Mouse (Mus musculus) liver, embryonic 12.5 days (tissue): ENCODE measurements around the gene Arrdc2. TPM values are rescaled to one million over a fixed set of nuclear protein-coding genes. Genes with fewer than 3 reads are reported as not detected.

ENCODE experiments used
- ATAC-seq: fragments of 200-750 bp; cut with Nextera tagmentation; 2 replicates; pipeline ENCODE4 v1.8.0; 2017; ENCODE audit warnings: moderate number of reproducible peaks, mild to moderate bottlenecking, moderate library complexity
- H3K27ac ChIP-seq: fragments of 300-500 bp; sonication (generic); 2 replicates; pipeline ENCODE4 v1.5.1; 2016; ENCODE audit warnings: mild to moderate bottlenecking
- H3K27me3 ChIP-seq: fragments of 300-500 bp; sonication (generic); replicated peaks from 2 replicates; pipeline ENCODE4 v1.6.1; 2016; ENCODE audit warnings: mild to moderate bottlenecking, moderate library complexity
- H3K36me3 ChIP-seq: fragments of 300-500 bp; sonication (generic); 2 replicates; pipeline ENCODE4 v1.6.1; 2016; ENCODE audit warnings: mild to moderate bottlenecking, moderate library complexity
- H3K4me1 ChIP-seq: fragments of 300-500 bp; sonication (generic); 2 replicates; pipeline ENCODE4 v1.6.1; 2016
- H3K4me2 ChIP-seq: fragments of 300-500 bp; sonication (generic); 2 replicates; pipeline ENCODE4 v1.6.1; 2016; ENCODE audit warnings: mild to moderate bottlenecking, moderate library complexity
- H3K4me3 ChIP-seq: fragments of 300-500 bp; sonication (generic); 2 replicates; pipeline ENCODE4 v1.5.1; 2016; ENCODE audit warnings: mild to moderate bottlenecking, moderate library complexity
- H3K9ac ChIP-seq: fragments of 300-500 bp; sonication (generic); 2 replicates; pipeline ENCODE4 v1.6.1; 2016; ENCODE audit warnings: mild to moderate bottlenecking, moderate library complexity
- H3K9me3 ChIP-seq: fragments of 300-500 bp; sonication (generic); replicated peaks from 2 replicates; pipeline ENCODE4 v1.6.1; 2016; ENCODE audit warnings: mild to moderate bottlenecking, moderate library complexity
- WGBS: fragments of 180-500 bp; shearing (Covaris S2); methylation state at CpG from one replicate; pipeline ENCODE4 v1.1.7; 2016; ENCODE audit not compliant: insufficient replicate concordance; 5-methylcytosine and 5-hydroxymethylcytosine counted together
- polyA plus RNA-seq: library from polyadenylated mRNA; unstranded; fragments of >200 nt; fragmentation: Nextera tagmentation; extraction: Ambion mirVana; gene quantifications from 2 replicates; pipeline ENCODE4 v1.2.1, GENCODE M21; 2016

The Arrdc2 gene
- 16.1 and 17.8 TPM in 2 replicates for polyA plus RNA-seq

GRCm38 (mm10) chr8:70839408-70840351 is at the start of gene Arrdc2:
TSS of gene Arrdc2 (minus strand) at chr8:70839720.
- H3K9ac ChIP-seq, result peak within 1 kb of the TSS; percentile 96
- H3K36me3 ChIP-seq, result peaks cover 28% of the 10 kb centered on the region
- ATAC-seq, result peak; percentile 87
- peak within 1 kb of the TSS; percentile 72 for H3K4me3 ChIP-seq
- H3K27ac ChIP-seq, result peak within 1 kb of the TSS; percentile 99
- no peaks in the 10 kb centered on the region for H3K27me3 ChIP-seq
- H3K9me3 ChIP-seq, result no peaks in the 10 kb centered on the region
- peak within 1 kb of the TSS; percentile 81 for H3K4me2 ChIP-seq
- WGBS, result 2% methylated on average over 55 of the region's 55 CpGs
- H3K4me1 ChIP-seq, result peaks cover 89% of the 10 kb centered on the region

- Histone ChIP-seq H3K9me3 (no peaks in the 10 kb centered on the region), H3K9ac (no peak overlapping the region), H3K36me3 (no peaks in the 10 kb centered on the region), H3K4me2 (peak overlapping the region; percentile 41), H3K4me3 (no peak overlapping the region), H3K27ac (no peak overlapping the region), H3K4me1 (peaks cover 36% of the 10 kb centered on the region), H3K27me3 (peaks cover 75% of the 10 kb centered on the region)
- peak; percentile 64 for ATAC-seq
- 6% methylated on average over 18 of the region's 18 CpGs for WGBS
Observed at GRCm38 (mm10) chr8:70887669-70888068, 48.1 kb upstream of the Arrdc2 start.

- Histone ChIP-seq H3K36me3 (no peaks in the 10 kb centered on the region), H3K4me2 (no peak overlapping the region), H3K27me3 (peaks cover 58% of the 10 kb centered on the region), H3K9ac (no peak overlapping the region), H3K9me3 (no peaks in the 10 kb centered on the region), H3K27ac (no peak overlapping the region), H3K4me3 (no peak overlapping the region), H3K4me1 (peaks cover 20% of the 10 kb centered on the region)
- WGBS, result 14% methylated on average over 12 of the region's 12 CpGs
- no peak for ATAC-seq
Observed at GRCm38 (mm10) chr8:70885612-70886011, 46.1 kb upstream of the Arrdc2 start.

GRCm38 (mm10) chr8:70884683-70885082 is 45.2 kb upstream of the Arrdc2 start:
- ATAC-seq, result no peak
- H3K27me3 ChIP-seq, result peaks cover 59% of the 10 kb centered on the region
- H3K27ac ChIP-seq, result no peak overlapping the region
- H3K4me1 ChIP-seq, result peaks cover 20% of the 10 kb centered on the region
- no peaks in the 10 kb centered on the region for H3K9me3 ChIP-seq
- no peak overlapping the region for H3K4me2 ChIP-seq
- H3K4me3 ChIP-seq, result no peak overlapping the region
- 68% methylated on average over 10 of the region's 10 CpGs for WGBS
- no peak overlapping the region for H3K9ac ChIP-seq
- no peaks in the 10 kb centered on the region for H3K36me3 ChIP-seq

- Histone ChIP-seq H3K27me3 (peaks cover 59% of the 10 kb centered on the region), H3K27ac (no peak overlapping the region), H3K4me1 (peaks cover 20% of the 10 kb centered on the region), H3K4me3 (no peak overlapping the region), H3K9ac (no peak overlapping the region), H3K36me3 (no peaks in the 10 kb centered on the region), H3K9me3 (no peaks in the 10 kb centered on the region), H3K4me2 (no peak overlapping the region)
- no peak for ATAC-seq
- 66% methylated on average over 4 of the region's 4 CpGs for WGBS
Observed at GRCm38 (mm10) chr8:70884186-70884585, 44.7 kb upstream of the Arrdc2 start.

GRCm38 (mm10) chr8:70880546-70880945 is 41.0 kb upstream of the Arrdc2 start:
- no peak overlapping the region for H3K4me3 ChIP-seq
- ATAC-seq, result no peak
- H3K27ac ChIP-seq, result no peak overlapping the region
- H3K4me2 ChIP-seq, result no peak overlapping the region
- peaks cover 32% of the 10 kb centered on the region for H3K27me3 ChIP-seq
- 24% methylated on average over 11 of the region's 11 CpGs for WGBS
- no peaks in the 10 kb centered on the region for H3K9me3 ChIP-seq
- H3K36me3 ChIP-seq, result no peaks in the 10 kb centered on the region
- peaks cover 21% of the 10 kb centered on the region for H3K4me1 ChIP-seq
- no peak overlapping the region for H3K9ac ChIP-seq

- H3K27ac ChIP-seq, result no peak overlapping the region
- peaks cover 18% of the 10 kb centered on the region for H3K4me1 ChIP-seq
- no peaks in the 10 kb centered on the region for H3K9me3 ChIP-seq
- no peak for ATAC-seq
- H3K27me3 ChIP-seq, result peaks cover 28% of the 10 kb centered on the region
- H3K36me3 ChIP-seq, result no peaks in the 10 kb centered on the region
- no peak overlapping the region for H3K4me2 ChIP-seq
- no peak overlapping the region for H3K9ac ChIP-seq
- 11% methylated on average over 4 of the region's 4 CpGs for WGBS
- no peak overlapping the region for H3K4me3 ChIP-seq
Observed at GRCm38 (mm10) chr8:70880126-70880525, 40.6 kb upstream of the Arrdc2 start.

- no peak for ATAC-seq
- WGBS, result 67% methylated on average over 4 of the region's 4 CpGs
- no peak overlapping the region for H3K4me2 ChIP-seq
Observed at GRCm38 (mm10) chr8:70879500-70879899, 40.0 kb upstream of the Arrdc2 start.

GRCm38 (mm10) chr8:70878178-70878577 is 38.7 kb upstream of the Arrdc2 start:
- ATAC-seq, result no peak
- Histone ChIP-seq H3K4me1 (peaks cover 18% of the 10 kb centered on the region), H3K4me2 (no peak overlapping the region), H3K36me3 (no peaks in the 10 kb centered on the region), H3K27ac (no peak overlapping the region), H3K4me3 (no peak overlapping the region), H3K9me3 (no peaks in the 10 kb centered on the region), H3K27me3 (peaks cover 26% of the 10 kb centered on the region), H3K9ac (no peak overlapping the region)
- WGBS, result 44% methylated on average over 2 of the region's 2 CpGs

More at GRCm38 (mm10) chr8:70879500-70879899, 40.0 kb upstream of the Arrdc2 start:
- H3K27me3 ChIP-seq, result peaks cover 26% of the 10 kb centered on the region
- no peaks in the 10 kb centered on the region for H3K9me3 ChIP-seq
- no peak overlapping the region for H3K9ac ChIP-seq
- H3K27ac ChIP-seq, result no peak overlapping the region
- H3K36me3 ChIP-seq, result no peaks in the 10 kb centered on the region
- no peak overlapping the region for H3K4me3 ChIP-seq
- peaks cover 12% of the 10 kb centered on the region for H3K4me1 ChIP-seq

GRCm38 (mm10) chr8:70876382-70876781 is 36.9 kb upstream of the Arrdc2 start:
- Histone ChIP-seq H3K4me2 (peak overlapping the region; percentile 18; the same call in 1 of the 2 replicates), H3K36me3 (no peaks in the 10 kb centered on the region), H3K27ac (no peak overlapping the region), H3K4me1 (peaks cover 30% of the 10 kb centered on the region), H3K27me3 (peaks cover 26% of the 10 kb centered on the region), H3K9me3 (no peaks in the 10 kb centered on the region), H3K4me3 (no peak overlapping the region), H3K9ac (peak overlapping the region; percentile 27; the same call in 1 of the 2 replicates)
- WGBS, result 29% methylated on average over 4 of the region's 4 CpGs
- no peak for ATAC-seq

GRCm38 (mm10) chr8:70874441-70874840 is 34.9 kb upstream of the Arrdc2 start:
- no peaks in the 10 kb centered on the region for H3K9me3 ChIP-seq
- H3K36me3 ChIP-seq, result no peaks in the 10 kb centered on the region
- WGBS, result 87% methylated on average over 13 of the region's 13 CpGs
- no peak overlapping the region for H3K9ac ChIP-seq
- H3K4me2 ChIP-seq, result no peak overlapping the region
- no peak for ATAC-seq
- H3K4me1 ChIP-seq, result peaks cover 45% of the 10 kb centered on the region
- no peak overlapping the region for H3K4me3 ChIP-seq
- peaks cover 11% of the 10 kb centered on the region for H3K27me3 ChIP-seq
- H3K27ac ChIP-seq, result no peak overlapping the region

GRCm38 (mm10) chr8:70873364-70873985 is 34.0 kb upstream of the Arrdc2 start, which contains the start of gene Ccdc124:
TSS of gene Ccdc124 (minus strand) at chr8:70873935.
- Histone ChIP-seq H3K4me3 (peak within 1 kb of the TSS; percentile 83), H3K9me3 (no peaks in the 10 kb centered on the region), H3K9ac (peak within 1 kb of the TSS; percentile 77), H3K27me3 (peaks cover 7% of the 10 kb centered on the region; the same call in 1 of the 2 replicates), H3K4me2 (peak within 1 kb of the TSS; percentile 72), H3K27ac (peak within 1 kb of the TSS; percentile 85), H3K4me1 (peaks cover 55% of the 10 kb centered on the region), H3K36me3 (peaks cover 2% of the 10 kb centered on the region)
- 1% methylated on average over 46 of the region's 46 CpGs for WGBS
- peak; percentile 86 for ATAC-seq
